Mouse (Mus musculus) forebrain, embryonic 12.5 days (tissue): ENCODE measurements around the gene Ntn1. TPM values are rescaled to one million over a fixed set of nuclear protein-coding genes. Genes with fewer than 3 reads are reported as not detected.
A peak's percentile ranks its signal among the peaks of the same experiment; 100 is the strongest.

Experiments used
- ATAC-seq: fragments of 200-750 bp; cut with Nextera tagmentation; 2 replicates; pipeline ENCODE4 v1.8.0; 2017; ENCODE audit warnings: moderate TSS enrichment; ENCODE audit not compliant: low FRiP score
- H3K27ac ChIP-seq: fragments of 300-500 bp; sonication (generic); 2 replicates; pipeline ENCODE4 v1.5.1; 2016; ENCODE audit warnings: mild to moderate bottlenecking
- H3K27me3 ChIP-seq: fragments of 300-500 bp; sonication (generic); 2 replicates; pipeline ENCODE4 v1.6.1; 2016; ENCODE audit warnings: mild to moderate bottlenecking
- H3K36me3 ChIP-seq: fragments of 300-500 bp; sonication (generic); replicated peaks from 2 replicates; pipeline ENCODE4 v1.6.1; 2016; ENCODE audit warnings: mild to moderate bottlenecking
- H3K4me1 ChIP-seq: fragments of 300-500 bp; sonication (generic); 2 replicates; pipeline ENCODE4 v1.6.1; 2016
- H3K4me2 ChIP-seq: fragments of 300-500 bp; sonication (generic); 2 replicates; pipeline ENCODE4 v1.6.1; 2016; ENCODE audit warnings: mild to moderate bottlenecking, moderate library complexity
- H3K4me3 ChIP-seq: fragments of 300-500 bp; sonication (generic); replicated peaks from 2 replicates; pipeline ENCODE4 v1.5.1; 2016; ENCODE audit warnings: mild to moderate bottlenecking
- H3K9ac ChIP-seq: fragments of 300-500 bp; sonication (generic); 2 replicates; pipeline ENCODE4 v1.6.1; 2016; ENCODE audit warnings: mild to moderate bottlenecking
- H3K9me3 ChIP-seq: fragments of 300-500 bp; sonication (generic); 2 replicates; pipeline ENCODE4 v1.6.1; 2016
- WGBS: fragments of 180-500 bp; shearing (Covaris S2); methylation state at CpG from one replicate; pipeline ENCODE4 v1.1.7; 2016; 5-methylcytosine and 5-hydroxymethylcytosine counted together
- polyA plus RNA-seq: library from polyadenylated mRNA; unstranded; fragments of >200 nt; fragmentation: Nextera tagmentation; extraction: Ambion mirVana; gene quantifications from 2 replicates; pipeline ENCODE4 v1.2.1, GENCODE M21; 2016

The Ntn1 gene
- polyA plus RNA-seq = 14.2 and 18.1 TPM in 2 replicates

DNA sequence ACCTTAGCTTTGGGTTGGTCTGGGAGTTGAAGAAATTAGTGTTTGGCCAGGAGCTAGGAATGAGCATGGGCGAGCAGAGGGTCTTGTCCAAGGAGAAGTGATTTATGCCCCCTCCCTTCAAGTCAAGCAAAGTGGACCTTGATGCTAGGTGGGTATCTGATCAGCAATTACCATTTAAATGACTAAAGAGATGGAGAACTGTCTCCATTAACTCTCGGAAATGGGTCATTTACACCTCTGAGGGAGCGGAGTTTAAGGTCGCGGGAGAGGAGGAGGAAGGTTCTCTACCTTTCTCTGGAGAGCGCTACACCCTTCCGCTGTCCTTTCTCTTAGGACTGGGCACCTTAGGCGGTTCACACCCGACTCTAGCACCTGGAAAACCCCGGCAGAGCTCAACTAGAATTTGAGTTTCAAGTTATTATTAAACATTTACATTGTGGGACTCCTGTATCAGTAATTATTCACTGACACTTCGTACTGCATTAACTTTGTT is at the start of gene Ntn1:
Ntn1 (minus strand) TSS at position 97 of the 493 bp plus-strand sequence.
- Histone ChIP-seq H3K27me3 (peaks cover 70% of the 10 kb centered on the region), H3K4me1 (peaks cover 27% of the 10 kb centered on the region), H3K36me3 (no peaks in the 10 kb centered on the region), H3K9ac (peak within 1 kb of the TSS; percentile 61), H3K4me3 (peak within 1 kb of the TSS; percentile 51), H3K9me3 (no peaks in the 10 kb centered on the region), H3K27ac (peak within 1 kb of the TSS; percentile 77), H3K4me2 (peak within 1 kb of the TSS; percentile 97)
- 4% methylated on average over 11 of the region's 11 CpGs for WGBS
- ATAC-seq = no peak

DNA sequence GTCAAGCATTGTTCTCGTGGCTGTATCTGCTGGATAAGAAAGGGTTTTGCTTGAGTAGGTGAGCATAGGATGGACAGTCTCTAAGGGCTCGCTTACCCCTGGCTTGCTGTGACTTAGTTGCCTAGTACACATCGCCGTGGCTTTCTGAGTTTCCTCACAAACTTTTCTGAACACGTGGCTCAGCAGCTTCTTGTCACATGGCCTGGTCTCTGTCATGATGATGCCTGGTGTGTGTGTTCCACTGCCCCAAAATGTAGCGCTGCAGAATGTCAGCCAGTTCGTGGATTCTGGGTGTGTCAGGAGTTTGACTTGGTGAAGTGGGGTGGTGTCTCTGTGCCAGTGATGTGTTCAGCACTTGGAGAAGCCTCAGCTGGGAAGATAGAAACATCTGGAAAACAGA is 47.7 kb upstream of the Ntn1 start:
- Histone ChIP-seq H3K9me3 (no peaks in the 10 kb centered on the region), H3K36me3 (no peaks in the 10 kb centered on the region), H3K9ac (no peak overlapping the region), H3K27me3 (no peaks in the 10 kb centered on the region), H3K4me3 (no peak overlapping the region), H3K4me2 (no peak overlapping the region), H3K27ac (no peak overlapping the region), H3K4me1 (peaks cover 9% of the 10 kb centered on the region)
- no peak for ATAC-seq
- 88% methylated on average over 7 of the region's 7 CpGs for WGBS

DNA sequence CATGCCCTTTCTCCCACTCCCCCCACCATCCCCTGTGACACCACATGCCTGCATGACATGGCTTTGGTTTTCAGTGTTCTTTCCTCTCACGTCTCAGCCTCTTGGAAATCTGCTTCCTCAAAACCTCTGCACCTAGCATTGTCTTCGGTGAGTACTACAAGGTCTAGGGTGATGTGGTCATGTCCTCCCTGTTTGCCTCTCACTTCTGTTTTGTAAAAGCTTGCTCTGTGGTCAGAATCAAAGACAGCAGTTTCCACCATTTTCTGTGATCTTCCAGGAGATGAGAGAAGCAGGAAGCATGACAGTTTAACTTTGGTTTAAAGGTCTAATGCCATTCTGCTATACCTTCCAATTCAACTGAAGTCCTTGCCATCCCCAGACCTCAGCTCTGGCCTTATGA is 46.6 kb upstream of the Ntn1 start:
- Histone ChIP-seq H3K27me3 (no peaks in the 10 kb centered on the region), H3K36me3 (no peaks in the 10 kb centered on the region), H3K27ac (no peak overlapping the region), H3K9ac (no peak overlapping the region), H3K9me3 (no peaks in the 10 kb centered on the region), H3K4me1 (peaks cover 9% of the 10 kb centered on the region), H3K4me3 (no peak overlapping the region), H3K4me2 (no peak overlapping the region)
- ATAC-seq = no peak
- WGBS = 88% methylated on average over 2 of the region's 2 CpGs

DNA sequence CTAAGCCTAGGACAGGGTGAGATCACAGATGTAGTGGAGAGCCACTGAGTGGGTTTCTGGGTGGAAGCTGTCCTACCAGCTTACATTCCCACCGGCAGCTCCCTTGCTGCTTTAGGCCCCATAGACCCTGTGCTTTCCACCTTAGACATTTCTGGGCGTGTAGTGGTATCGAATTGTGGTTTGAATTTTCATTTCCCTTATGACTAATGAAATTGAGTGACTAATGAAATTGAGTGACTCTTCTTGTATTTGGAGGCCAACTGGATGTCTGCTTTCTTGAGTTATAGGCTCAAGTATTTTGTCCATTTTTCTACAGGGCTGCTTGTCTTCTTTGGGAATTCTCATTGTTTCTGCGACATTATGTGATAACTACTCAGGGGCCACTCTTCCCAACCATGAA is 45.9 kb upstream of the Ntn1 start:
- Histone ChIP-seq H3K36me3 (no peaks in the 10 kb centered on the region), H3K9ac (no peak overlapping the region), H3K9me3 (no peaks in the 10 kb centered on the region), H3K4me1 (peaks cover 9% of the 10 kb centered on the region), H3K27ac (no peak overlapping the region), H3K27me3 (no peaks in the 10 kb centered on the region), H3K4me2 (no peak overlapping the region), H3K4me3 (no peak overlapping the region)
- 90% methylated on average over 4 of the region's 4 CpGs for WGBS
- ATAC-seq = no peak

DNA sequence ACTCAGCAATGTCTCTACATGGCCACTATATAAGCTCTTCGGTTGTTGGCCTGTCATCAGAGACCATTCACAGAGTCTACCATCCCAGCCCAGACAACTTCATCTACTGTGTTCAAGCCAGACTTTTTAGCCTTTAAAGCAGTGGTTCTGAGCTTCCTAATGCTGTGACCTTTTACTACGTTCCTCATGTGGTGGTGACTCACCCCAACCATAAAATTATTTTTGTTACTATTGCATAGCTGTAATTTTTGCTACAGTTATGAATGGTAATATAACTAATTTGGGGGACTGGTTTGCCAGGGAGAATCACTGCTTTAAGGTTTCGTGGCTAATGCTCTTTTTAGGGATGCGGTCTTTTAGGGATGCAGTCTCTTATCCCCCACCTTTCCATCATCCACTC is 45.3 kb upstream of the Ntn1 start:
- no peaks in the 10 kb centered on the region for H3K36me3 ChIP-seq
- no peak overlapping the region for H3K4me3 ChIP-seq
- H3K4me2 ChIP-seq = no peak overlapping the region
- ATAC-seq = no peak
- 87% methylated on average over 4 of the region's 4 CpGs for WGBS
- no peaks in the 10 kb centered on the region for H3K27me3 ChIP-seq
- H3K27ac ChIP-seq = no peak overlapping the region
- H3K9me3 ChIP-seq = no peaks in the 10 kb centered on the region
- peaks cover 5% of the 10 kb centered on the region for H3K4me1 ChIP-seq
- H3K9ac ChIP-seq = no peak overlapping the region

DNA sequence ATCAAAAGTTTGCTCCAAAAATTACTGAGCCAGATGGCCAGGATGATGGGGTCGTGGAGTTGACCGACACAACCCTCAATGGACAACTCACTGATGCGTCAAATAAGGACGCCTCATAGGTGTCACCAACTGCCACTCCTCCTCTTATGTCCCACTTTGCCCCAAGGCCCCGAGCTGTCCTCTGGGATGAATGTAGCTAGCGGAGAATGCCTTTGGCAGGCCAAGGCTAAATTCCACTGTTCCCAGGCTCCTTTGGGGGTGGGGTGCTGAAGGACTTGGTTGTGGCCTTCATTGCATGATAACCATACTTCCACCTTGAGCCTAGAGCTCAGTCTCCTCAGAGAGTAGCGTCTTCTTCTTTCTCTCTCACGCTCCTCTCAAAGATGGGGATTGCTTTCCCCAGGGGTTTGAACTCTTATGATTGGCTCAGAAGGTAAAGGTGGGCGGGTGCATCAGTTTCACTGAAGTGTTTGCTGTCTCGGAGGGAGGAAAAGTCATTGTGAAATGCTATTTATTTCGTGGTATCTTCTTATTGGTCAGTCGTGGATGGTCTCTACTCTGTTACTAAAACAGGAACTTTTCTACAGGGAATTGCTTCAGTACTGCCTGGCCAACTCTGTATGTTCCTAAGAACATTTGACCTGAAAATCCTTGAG is 42.5 kb upstream of the Ntn1 start:
- 84% methylated on average over 12 of the region's 12 CpGs for WGBS

DNA sequence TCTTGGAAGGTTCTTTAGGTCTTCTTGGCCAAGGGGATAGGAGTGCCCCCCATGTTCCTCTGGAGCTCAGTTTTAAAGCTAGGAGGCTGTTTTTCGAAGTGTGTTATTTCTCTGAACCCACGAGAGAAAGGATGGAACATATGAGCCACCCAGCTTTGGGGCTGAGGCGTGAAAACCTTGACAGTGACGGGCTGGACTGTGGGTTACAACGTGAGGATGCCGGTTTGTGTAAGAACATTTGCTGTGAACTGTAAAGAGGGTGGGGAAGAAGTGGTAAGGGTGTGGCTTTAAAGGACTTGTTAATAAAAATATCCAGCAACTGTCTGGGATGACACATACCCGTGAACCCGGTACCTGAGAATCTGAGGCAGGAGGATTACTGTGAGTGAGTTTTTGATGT is 41.7 kb upstream of the Ntn1 start:
- Histone ChIP-seq H3K4me2 (no peak overlapping the region), H3K4me3 (no peak overlapping the region), H3K27ac (no peak overlapping the region), H3K9me3 (no peaks in the 10 kb centered on the region), H3K36me3 (no peaks in the 10 kb centered on the region), H3K9ac (no peak overlapping the region), H3K27me3 (peaks cover 4% of the 10 kb centered on the region; the same call in 1 of the 2 replicates), H3K4me1 (no peaks in the 10 kb centered on the region)
- no peak for ATAC-seq
- 92% methylated on average over 8 of the region's 8 CpGs for WGBS

More for the DNA sequence above, 42.5 kb upstream of the Ntn1 start:
- peaks cover 4% of the 10 kb centered on the region; the same call in 1 of the 2 replicates for H3K27me3 ChIP-seq
- no peak overlapping the region for H3K4me2 ChIP-seq
- H3K9ac ChIP-seq = no peak overlapping the region
- H3K4me3 ChIP-seq = no peak overlapping the region
- ATAC-seq = no peak
- H3K9me3 ChIP-seq = no peaks in the 10 kb centered on the region
- H3K4me1 ChIP-seq = no peaks in the 10 kb centered on the region
- no peak overlapping the region for H3K27ac ChIP-seq
- no peaks in the 10 kb centered on the region for H3K36me3 ChIP-seq

DNA sequence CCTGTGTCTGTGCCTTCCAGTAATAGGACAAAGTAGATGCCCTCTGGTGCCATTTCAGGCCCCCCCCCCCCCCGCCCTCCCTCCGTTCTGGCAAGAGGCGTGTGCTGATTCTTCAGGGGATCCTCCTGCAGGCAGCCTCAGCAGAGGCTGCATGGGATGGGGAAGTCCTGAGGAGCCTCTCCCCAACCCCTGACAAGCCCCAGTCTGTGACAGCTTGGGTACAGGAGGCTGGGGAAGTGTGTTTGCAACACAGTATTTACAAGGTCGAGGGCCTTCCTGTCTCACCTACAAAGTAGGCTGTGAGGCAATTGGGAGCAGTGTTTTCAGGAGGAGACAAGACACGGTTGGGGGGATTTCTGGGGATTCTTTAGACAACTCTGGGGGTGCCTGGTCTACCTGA is 40.3 kb upstream of the Ntn1 start:
- H3K4me1 ChIP-seq = no peaks in the 10 kb centered on the region
- no peak overlapping the region for H3K27ac ChIP-seq
- H3K9me3 ChIP-seq = no peaks in the 10 kb centered on the region
- H3K9ac ChIP-seq = no peak overlapping the region
- peaks cover 4% of the 10 kb centered on the region; the same call in 1 of the 2 replicates for H3K27me3 ChIP-seq
- H3K36me3 ChIP-seq = no peaks in the 10 kb centered on the region
- WGBS = 70% methylated on average over 5 of the region's 5 CpGs
- ATAC-seq = no peak
- H3K4me3 ChIP-seq = no peak overlapping the region
- no peak overlapping the region for H3K4me2 ChIP-seq

DNA sequence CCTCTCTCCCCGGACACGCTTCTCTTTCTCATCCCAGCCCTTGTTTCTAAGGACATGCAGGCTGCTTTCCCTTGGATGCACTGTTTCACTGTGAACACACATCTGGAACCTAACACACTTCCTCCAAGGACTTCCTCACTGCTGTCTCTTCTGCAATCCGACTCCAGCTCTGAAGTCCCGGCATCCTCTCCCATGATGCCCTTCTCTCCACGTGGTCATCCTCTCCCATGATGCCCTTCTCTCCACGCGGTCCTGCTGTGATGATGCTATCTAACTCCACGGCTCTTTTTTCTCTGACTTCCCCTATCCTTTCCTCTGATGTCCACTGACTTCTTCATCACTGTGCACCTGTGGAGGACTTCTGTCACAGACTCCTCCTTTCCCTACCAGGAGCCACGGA is 39.5 kb upstream of the Ntn1 start:
- no peaks in the 10 kb centered on the region for H3K4me1 ChIP-seq
- no peaks in the 10 kb centered on the region for H3K9me3 ChIP-seq
- H3K4me3 ChIP-seq = no peak overlapping the region
- ATAC-seq = no peak
- no peak overlapping the region for H3K27ac ChIP-seq
- WGBS = 85% methylated on average over 9 of the region's 9 CpGs
- H3K4me2 ChIP-seq = no peak overlapping the region
- peaks cover 4% of the 10 kb centered on the region; the same call in 1 of the 2 replicates for H3K27me3 ChIP-seq
- H3K9ac ChIP-seq = no peak overlapping the region
- H3K36me3 ChIP-seq = no peaks in the 10 kb centered on the region

DNA sequence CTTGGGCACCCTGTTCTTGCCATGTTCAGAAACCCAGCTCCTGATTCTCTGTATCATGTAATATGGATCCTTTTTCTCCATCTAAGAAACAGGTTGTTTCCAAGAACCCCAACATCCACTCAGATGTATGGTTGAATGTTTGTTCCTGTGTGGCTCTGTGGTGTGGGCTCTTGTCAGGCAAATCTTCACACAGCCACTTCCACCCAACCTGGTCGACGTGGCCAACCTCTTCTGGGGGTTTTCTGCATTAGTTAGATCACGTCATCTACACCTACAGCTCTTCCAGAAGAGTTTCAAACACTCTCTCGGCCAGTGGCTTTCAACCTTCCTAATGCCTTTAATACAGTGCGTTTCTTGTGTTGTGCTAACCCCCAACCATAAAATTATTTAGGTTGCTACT is 35.8 kb upstream of the Ntn1 start:
- H3K4me1 ChIP-seq = peaks cover 12% of the 10 kb centered on the region
- WGBS = 84% methylated on average over 5 of the region's 5 CpGs
- no peak overlapping the region for H3K27ac ChIP-seq
- no peak overlapping the region for H3K4me2 ChIP-seq
- no peak overlapping the region for H3K9ac ChIP-seq
- H3K4me3 ChIP-seq = no peak overlapping the region
- ATAC-seq = no peak
- peaks cover 15% of the 10 kb centered on the region for H3K27me3 ChIP-seq
- no peaks in the 10 kb centered on the region for H3K9me3 ChIP-seq
- no peaks in the 10 kb centered on the region for H3K36me3 ChIP-seq

DNA sequence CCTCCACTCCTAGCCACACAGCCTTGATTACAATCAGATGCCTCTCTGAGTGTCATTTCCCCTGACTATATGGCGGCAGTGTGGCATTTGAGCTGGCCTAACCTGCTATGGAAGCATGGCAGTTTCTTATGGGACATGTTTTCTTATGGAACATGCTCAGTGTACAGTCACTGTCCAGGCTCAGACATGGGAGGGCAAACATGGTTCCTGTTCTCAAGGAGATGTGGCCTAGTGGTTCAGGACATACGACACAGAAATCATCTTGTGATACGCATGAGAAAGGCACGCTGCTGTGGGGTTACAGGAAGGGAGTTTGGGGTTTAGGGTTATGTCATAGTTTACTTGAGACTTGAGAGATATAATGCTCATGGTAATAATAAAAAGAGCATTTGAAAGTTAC is 35.0 kb upstream of the Ntn1 start:
- Histone ChIP-seq H3K27ac (no peak overlapping the region), H3K4me2 (no peak overlapping the region), H3K36me3 (no peaks in the 10 kb centered on the region), H3K4me3 (no peak overlapping the region), H3K4me1 (peaks cover 12% of the 10 kb centered on the region), H3K27me3 (peaks cover 23% of the 10 kb centered on the region), H3K9me3 (no peaks in the 10 kb centered on the region), H3K9ac (no peak overlapping the region)
- 97% methylated on average over 4 of the region's 4 CpGs for WGBS
- ATAC-seq = no peak

DNA sequence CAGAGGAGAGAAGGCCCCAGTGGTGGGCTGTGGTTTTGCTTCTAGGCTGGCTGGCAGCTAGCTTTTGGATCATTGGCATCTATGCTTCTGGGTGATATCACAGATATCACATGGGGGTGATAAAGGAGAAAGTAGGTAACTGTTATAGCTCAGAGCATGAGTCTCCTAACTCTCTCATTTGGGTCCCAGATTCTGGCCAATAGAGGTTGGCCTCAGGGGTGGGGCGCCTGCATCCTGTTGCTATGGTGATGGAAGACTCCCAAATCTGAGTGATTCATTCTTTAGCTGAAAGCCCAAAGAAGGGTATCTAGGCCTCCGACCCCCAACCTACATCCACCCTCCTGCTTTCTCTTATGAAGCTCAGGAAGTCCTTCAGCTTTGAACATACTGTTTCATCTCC is 34.1 kb upstream of the Ntn1 start:
- peaks cover 12% of the 10 kb centered on the region for H3K4me1 ChIP-seq
- WGBS = 92% methylated on average over 2 of the region's 2 CpGs
- no peak for ATAC-seq

DNA sequence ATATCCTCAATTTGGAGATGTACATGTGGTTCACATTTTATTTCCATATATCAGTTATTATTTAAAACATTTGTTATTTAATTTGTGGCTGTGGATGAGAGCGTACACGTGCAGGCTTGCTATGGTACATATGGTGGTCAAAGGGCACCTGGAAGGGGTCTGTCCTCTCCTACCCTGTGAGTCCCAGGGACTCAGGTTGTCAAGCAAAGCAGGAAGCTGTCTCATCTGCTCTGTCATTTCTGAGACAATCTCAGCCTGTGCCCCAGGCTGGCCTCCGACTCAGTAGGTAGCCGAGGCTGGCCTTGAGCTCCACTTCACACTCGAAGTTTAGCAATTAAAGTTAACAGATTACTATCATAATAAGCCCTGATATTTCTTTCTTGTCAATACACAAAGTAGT is 32.9 kb upstream of the Ntn1 start:
- Histone ChIP-seq H3K9ac (no peak overlapping the region), H3K27me3 (peaks cover 26% of the 10 kb centered on the region), H3K4me2 (no peak overlapping the region), H3K36me3 (no peaks in the 10 kb centered on the region), H3K27ac (no peak overlapping the region), H3K4me1 (peaks cover 12% of the 10 kb centered on the region), H3K9me3 (no peaks in the 10 kb centered on the region), H3K4me3 (no peak overlapping the region)
- 87% methylated on average over 5 of the region's 5 CpGs for WGBS
- ATAC-seq = no peak

More for the DNA sequence above, 34.1 kb upstream of the Ntn1 start:
- no peak overlapping the region for H3K4me3 ChIP-seq
- H3K9me3 ChIP-seq = no peaks in the 10 kb centered on the region
- no peaks in the 10 kb centered on the region for H3K36me3 ChIP-seq
- peaks cover 26% of the 10 kb centered on the region for H3K27me3 ChIP-seq
- no peak overlapping the region for H3K4me2 ChIP-seq
- no peak overlapping the region for H3K9ac ChIP-seq
- H3K27ac ChIP-seq = no peak overlapping the region
